Mouse (Mus musculus) cerebellum, postnatal 4 days (tissue): ENCODE results near the gene Gm20388.

Source experiments
- DNase-seq, 2 experiments: peaks; one replicate each; pipeline ENCODE4 v3.0.0; 2022; ENCODE audit warnings: low spot score in 2 of 2, mixed read lengths in 1 of 2

The Gm20388 gene

GRCm38 (mm10) chr8:122389357-122389756 is 2478.7 kb downstream of the Gm20388 start:
- no peak for DNase-seq

DNA sequence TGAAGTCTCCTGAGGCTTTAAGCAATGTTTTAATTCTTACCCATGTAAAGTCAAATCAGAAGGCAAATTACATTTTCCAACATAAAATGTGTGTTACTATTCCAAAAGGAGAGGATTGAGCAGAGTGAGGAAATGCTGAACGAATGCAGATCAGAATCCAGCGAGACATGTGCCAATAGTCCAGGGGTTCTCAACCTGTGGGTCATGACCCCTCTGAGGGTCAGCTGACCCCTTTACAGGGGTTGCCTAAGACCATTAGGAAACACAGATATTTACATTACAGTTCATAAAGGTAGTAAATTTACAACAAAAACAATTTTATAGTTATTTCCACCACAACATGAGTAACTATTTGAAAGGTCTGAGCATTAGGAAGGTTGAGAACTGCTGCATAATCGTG is 2480.1 kb downstream of the Gm20388 start:
- DNase-seq: no peak

DNA sequence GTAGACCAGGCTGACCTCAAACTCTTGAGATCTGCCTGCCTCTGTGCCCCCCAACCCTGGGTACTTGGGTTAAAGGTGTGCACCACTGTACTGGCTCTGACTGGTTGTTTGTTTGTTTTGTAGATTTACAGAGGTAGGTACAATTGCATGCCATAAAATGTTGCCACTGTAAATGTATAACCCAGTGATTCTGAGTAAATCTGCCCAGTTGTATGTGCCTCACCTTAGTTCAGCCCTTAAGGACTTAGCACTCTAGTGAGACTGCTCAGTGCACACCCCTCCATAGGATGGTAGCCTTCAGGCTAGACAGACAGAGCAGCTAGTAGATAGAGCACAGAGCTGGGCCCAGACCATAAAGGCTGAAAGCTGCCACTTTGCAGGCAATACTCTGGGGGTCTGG is 2483.1 kb downstream of the Gm20388 start:
- no peak for DNase-seq

- no peak for DNase-seq
Measured at GRCm38 (mm10) chr8:122395291-122395690, 2484.7 kb downstream of the Gm20388 start.

GRCm38 (mm10) chr8:122398186-122398585 is 2487.5 kb downstream of the Gm20388 start:
- no peak for DNase-seq

- DNase-seq: no peak
Measured at GRCm38 (mm10) chr8:122405146-122405805, 2494.6 kb downstream of the Gm20388 start.

- no peak for DNase-seq
Measured at GRCm38 (mm10) chr8:122407678-122408077, 2497.0 kb downstream of the Gm20388 start.

DNA sequence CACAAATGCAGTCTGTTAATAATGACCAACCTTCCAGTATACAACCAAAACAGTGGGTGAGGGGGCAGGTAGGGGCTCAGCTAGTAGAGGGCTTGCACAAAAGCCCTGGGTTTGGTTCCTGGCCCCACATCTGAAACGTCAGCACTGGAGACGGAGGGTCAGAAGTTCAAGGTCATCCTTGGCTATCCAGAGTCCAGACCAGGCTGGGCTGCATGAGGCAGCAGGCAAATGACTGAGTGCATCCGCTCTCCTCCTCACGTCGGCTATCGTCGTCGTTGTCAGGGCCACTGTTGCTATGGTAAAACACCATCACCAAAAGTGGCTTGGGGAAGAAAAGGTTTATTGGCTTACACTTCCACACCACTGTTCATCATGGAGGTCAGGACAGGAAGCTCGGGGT is 2503.7 kb downstream of the Gm20388 start:
- no peak for DNase-seq

DNA sequence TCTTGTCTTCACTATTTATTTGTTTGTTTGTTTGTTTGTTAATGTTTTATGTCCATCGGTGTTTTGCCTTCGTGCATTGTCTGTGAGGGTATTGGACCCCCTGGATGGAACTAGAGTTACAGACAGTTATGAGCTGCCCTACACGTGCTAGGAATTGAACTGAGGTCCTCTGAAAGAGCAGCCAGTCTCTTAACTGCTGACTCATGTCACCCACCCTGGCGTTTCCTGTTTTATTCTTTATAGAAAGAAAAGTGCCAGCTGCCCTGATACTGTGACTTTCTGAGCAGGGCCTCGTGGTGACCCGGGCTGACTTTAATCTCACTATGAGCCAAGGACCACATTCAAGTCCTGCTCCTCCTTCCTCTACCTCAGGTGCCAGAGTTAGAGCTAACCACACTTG is 2504.9 kb downstream of the Gm20388 start:
- no peak for DNase-seq

- DNase-seq: peak in 1 of 2 experiments; percentile 50
Measured at GRCm38 (mm10) chr8:122419881-122420555, 2509.4 kb downstream of the Gm20388 start.

- DNase-seq: no peak
Measured at GRCm38 (mm10) chr8:122421376-122422070, 2510.9 kb downstream of the Gm20388 start, which contains the start of gene Il17c. Il17c (plus strand) TSS chr8:122422020.

GRCm38 (mm10) chr8:122423217-122423616 is 2512.6 kb downstream of the Gm20388 start:
- no peak for DNase-seq

GRCm38 (mm10) chr8:122423659-122424058 is 2513.0 kb downstream of the Gm20388 start:
- no peak for DNase-seq

DNA sequence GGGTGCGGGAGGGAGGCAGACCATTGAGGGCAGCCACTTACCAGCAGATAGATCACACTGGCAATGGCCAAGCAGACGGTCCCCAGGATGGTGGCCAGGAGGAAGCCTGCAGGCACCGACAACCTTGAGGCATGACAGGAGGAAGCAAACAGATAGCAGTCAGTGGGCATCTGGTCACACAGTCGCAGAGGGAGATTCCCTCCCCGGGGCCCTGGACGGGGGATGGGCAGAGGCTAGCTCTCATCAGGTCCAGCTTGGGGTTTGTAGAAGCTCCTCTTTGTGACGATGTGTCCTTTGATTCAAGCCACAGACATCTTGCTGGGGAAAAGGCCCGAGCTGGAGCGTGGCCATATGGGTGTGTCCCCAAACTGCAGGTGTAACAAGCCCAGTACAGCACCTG is 2515.5 kb downstream of the Gm20388 start:
- no peak for DNase-seq

DNA sequence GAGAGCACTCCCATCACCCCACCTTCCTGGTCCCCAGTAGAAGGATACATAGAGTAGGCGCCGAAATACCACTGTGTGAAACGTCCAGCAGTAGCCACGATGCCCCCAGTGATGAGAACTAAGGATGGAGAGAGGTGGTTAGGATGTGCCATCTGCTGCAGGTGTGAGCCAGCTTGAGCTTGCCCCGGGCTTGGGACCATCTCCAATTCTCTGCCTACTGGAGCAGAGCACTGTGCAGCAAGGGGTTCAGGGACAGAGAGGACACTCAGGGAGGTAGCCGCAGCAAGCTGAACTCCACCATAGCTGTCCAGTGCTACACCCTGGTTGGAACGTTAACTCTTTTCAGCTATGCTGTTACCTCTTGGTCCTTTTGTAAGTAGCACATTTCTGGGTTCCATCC is 2517.0 kb downstream of the Gm20388 start:
- no peak for DNase-seq

GRCm38 (mm10) chr8:122428163-122428562 is 2517.5 kb downstream of the Gm20388 start:
- DNase-seq: no peak

- DNase-seq: no peak
Measured at GRCm38 (mm10) chr8:122430058-122430636, 2519.5 kb downstream of the Gm20388 start.

DNA sequence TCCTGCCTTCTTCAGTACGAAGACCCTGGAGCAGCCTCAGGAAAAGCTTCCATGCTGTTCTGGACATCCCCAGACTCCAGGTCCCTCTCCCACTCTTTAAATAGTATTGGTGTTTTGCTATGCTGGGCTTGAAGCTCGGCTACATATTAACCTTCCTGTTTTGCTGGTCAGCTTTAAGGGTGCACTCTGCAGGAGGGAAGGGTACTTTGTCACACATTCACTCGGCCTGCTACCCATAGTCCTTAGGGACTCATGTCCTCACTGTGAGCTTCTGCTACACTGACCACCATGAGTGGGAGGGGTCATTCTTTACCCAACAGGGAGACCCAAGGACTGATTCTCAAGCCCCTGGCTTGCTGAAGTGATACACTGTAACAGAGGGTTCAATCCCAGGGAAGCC is 2520.0 kb downstream of the Gm20388 start:
- no peak for DNase-seq

DNA sequence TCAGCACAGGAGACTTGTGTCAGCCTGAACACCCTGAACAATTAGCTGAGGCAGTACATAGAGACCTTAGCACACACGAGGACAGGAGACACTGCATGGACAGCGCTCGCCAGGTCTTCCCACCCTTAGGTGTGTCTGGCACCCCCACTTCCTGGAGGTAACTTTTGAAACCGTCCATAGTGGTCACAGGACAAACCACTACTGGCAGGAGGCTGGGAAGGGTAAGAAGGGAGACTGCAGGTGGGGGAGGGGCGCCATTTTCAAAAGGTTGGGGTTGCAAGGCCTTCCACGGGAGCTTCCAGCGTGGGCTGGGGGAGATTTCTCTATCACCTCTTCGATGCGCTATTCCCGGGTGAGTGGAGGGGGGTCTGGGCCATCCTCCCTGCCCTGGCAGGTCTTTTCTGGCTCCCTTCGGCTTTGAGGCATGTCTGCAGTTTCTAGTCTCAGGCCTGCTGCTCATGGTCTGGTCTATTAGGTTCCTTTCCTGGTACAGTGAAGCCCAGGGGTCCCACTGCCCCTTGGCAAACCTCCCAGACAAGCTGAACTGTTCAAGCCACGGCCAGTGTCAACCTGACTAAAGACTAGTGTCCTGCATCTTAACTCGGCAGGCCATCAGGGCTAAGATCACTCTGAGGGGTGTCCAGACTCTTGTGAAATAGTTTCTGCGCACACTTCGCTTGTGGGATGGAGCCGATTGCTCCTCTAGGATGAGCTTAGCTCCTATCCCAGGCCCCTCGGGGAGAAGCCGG is 2521.2 kb downstream of the Gm20388 start:
- DNase-seq: no peak

DNA sequence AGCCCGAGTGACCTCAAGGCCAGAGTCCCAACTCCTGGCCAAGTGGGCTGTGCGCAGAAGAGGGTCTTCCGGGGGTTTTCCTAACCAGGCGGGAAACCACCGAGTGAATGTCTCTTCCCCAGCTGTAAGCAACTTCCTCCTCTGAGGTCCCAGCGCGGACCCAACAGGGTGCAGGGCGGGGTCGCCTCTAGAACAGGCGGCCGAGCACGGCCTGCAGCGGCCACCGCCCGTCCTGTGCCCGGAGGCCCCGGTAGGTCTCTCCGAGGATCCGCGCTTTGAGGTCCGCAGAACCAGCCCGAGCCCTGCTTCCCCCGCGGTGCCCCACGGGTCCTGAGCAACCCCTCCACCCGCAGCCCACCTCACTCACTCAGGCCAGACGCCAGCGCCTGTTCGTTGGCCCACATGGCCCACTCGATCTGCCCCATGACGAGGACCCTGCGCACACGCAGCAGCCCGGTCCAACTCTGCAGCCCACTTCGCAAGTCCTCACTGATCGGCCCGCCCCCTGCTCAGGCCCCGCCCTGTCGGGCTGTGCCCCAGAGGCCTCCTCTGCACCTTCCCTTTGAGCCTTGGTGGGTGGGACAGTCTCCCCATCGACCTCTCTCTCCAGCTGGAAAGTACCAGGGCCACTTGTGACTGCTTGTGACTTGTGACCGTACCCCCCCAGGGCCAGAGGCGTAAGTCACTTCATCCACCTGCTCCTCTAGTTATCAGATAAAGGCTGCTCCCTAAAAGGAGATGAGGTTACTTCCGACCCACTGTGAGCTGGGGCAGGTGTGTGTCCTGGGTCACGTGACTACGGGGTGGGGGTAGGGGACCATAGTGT is 2522.0 kb downstream of the Gm20388 start, which contains the start of gene Cyba:
Gene Cyba, minus strand, starts transcription at position 488 of the 826 bp plus-strand sequence.
- DNase-seq: no peak
